Mouse (Mus musculus): ENCODE measurements around the gene Carm1.
A peak's percentile ranks its signal among the peaks of the same experiment; 100 is the strongest.
"Not testable (repeated sequence)": the region's sequence is repeated elsewhere in the genome, so short reads cannot be mapped to it uniquely, and the experiment has no call there.

Carm1 gene

DNA sequence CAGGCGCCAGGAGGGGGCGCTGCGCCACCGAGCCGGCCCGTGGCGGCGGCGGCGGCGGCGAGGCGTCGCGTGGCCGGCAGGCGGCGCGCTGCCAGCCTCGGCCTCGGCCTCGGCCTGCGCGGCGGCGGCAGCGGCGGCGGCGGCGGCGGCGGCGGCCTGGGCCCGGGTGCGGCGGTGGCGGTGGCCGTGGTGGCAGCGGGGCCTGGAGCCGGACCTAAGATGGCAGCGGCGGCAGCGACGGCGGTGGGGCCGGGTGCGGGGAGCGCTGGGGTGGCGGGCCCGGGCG is at the start of gene Carm1:
Gene Carm1 (plus strand): TSS at position 106 of the 286 bp plus-strand sequence.
- no peak for DNase-seq (ENCODE audit: inconsistent ontology term)

DNA sequence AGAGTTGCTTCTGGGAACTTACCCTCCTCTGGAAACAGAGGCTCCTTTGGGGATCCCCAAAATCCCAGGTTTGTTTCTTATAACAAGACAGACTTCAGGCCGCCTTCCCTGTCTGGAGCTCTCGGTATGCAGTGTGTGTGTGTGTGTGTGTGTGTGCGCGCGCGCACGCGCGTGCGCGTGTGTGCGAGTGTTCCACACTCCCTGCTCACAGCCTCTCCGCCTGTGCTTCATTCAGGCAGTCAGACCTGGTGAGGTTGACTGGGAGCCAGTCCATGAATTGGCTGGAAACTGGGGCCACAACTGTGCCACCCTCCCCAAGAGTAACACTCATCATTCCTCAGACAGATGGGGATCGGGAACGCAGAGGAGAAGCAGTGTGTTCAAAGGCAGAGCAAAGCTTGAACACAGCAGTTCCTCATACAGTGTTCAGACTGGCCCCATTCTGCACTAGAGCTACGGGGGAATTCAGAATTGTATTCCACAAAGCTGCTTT is 49.6 kb upstream of the Carm1 start:
- no peak for DNase-seq (ENCODE audit: inconsistent ontology term)

DNA sequence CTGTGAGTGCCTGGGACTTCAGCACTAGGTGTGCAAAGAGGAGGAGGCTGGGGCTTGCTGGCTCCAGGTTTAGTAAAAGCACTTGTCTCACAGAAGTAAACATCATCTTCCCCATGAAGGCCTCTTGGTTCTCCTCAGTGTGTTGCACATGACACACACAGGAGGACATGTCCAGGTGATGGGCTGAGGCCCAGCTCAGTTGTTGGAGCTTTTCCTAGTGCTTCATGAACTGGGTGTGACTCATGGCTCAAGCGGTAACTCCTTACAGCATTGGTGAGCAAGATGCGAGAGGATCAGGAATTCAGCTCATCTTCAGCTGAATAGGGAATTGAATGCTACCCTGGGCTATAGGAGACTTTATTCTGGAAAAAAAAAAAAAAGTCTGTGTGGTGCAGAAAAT is 49.0 kb upstream of the Carm1 start:
- no peak for DNase-seq (ENCODE audit: inconsistent ontology term)

DNA sequence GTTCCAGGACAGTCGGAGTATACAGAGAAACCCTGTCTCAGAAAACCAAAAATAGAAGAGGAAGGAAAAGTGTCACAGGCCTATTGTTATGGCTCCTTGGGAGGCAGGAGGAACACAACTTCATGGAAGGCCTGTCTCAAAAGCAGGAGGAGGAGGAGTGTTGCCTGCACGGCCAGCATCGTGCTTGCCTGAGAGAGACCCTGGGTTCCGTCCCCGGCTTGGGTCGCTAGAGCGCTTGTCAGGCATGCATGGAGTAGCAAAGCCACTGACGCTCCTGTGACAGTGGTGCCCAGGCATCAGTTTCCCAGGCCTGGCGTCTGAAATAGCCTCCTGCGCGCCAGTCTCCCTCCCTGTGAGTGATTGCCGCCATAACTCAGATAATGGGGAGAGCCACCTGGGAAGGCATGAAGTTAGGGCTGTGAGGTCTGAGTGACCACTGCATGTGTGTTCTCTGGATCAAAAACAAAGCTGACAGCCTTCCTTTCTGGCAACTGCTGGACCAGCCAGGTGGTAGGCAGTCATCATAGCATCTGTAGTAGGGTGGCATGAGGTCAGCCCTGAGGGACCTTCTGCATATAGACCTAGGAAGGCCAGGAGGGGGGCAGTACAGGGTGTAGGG is 48.3 kb upstream of the Carm1 start:
- DNase-seq (ENCODE audit: inconsistent ontology term), result no peak

DNA sequence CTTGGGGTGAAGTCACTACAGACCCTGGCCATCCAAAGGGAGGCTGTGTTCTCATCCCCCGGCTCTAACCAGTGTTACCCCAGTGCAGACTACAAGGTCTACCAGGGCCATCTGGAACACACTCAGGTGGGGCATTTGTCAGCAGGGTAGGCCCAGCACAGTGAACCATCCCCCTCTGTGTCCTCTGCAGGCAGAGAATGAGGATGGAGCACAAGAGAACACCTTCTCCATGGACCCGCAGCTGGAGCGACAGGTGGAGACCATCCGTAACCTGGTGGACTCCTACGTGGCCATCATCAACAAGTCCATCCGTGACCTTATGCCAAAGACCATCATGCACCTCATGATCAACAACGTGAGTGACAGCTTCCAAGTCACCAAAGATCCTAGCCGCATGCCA is 43.3 kb upstream of the Carm1 start:
- no peak for DNase-seq (ENCODE audit: inconsistent ontology term)

DNA sequence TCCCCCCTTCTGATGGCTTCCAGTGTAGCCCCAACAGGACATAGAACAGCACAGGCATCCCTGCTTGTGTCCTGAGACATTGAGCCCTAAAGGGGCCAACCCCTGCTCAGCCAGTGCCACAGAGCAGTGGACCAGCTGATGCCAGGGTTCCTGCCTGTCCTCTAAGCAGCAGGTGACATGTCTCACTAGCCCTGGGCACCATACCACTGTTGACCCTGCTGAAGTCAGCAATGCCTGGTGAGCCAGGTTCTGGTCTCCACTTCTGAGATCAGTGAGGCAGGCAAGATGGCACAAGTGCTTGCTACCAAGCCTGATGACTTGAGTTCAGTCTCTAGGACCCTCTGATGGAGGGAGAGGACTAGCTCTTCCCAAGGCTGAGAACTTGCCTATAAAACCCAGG is 40.9 kb upstream of the Carm1 start:
- no peak for DNase-seq (ENCODE audit: inconsistent ontology term)

DNA sequence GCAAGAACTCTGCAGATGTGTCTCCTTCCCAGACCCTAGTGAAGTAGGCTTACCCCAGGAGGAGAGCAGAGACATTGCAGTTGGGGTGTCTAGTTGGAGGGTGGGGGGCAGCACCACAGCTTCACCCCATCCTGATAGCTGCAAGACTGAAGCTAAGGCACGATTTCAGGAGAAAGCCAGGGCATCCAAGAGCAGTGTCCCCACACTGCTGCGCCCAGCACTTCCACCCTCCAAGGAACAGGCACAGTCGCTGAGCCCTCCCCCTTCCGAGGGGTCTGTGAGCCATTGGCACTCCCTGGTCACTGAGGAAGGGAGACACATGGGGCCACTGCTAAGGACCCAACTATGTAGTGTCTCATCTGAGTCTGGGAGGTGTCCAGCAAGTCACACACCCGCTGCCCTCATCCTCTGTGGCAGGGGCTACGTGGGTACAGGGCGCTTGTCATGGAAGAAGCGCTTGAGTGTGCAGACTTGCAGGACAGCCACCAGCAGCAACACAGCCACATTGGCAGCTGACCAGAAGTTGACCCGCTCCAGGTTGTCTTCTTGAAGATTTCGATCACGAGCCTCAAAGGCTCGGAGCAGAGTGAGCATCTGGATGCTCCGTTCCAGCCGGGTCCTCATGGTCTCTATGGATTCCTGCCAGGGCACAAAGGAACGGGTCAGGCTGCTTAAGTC is 38.8 kb upstream of the Carm1 start:
- DNase-seq (ENCODE audit: inconsistent ontology term), result no peak

DNA sequence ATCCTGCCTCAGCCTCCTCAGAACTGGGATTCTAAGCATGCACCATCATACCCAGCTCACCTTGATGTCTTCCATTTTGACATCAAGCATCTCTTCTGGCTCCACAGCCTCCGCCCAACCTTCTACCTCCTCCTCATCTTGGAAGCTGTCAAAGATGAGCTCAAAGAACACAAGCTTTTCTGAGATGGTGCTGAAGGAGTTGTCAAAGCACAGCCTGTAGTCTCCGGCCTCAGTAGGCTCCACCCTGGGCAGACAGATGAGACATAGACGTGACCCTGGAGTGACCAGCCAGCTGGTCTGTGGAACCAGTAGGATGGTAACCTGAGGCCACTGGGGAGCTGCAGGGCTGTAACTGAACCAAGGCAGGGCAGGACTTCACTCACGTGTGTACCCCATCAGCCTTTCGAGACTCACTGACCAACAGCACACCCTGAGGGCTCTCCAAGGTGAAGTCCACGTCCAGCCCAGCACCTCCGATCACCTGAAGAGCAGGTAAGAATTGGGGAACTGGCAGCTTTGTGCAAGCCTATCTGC is 37.8 kb upstream of the Carm1 start:
- DNase-seq (ENCODE audit: inconsistent ontology term), result no peak

DNA sequence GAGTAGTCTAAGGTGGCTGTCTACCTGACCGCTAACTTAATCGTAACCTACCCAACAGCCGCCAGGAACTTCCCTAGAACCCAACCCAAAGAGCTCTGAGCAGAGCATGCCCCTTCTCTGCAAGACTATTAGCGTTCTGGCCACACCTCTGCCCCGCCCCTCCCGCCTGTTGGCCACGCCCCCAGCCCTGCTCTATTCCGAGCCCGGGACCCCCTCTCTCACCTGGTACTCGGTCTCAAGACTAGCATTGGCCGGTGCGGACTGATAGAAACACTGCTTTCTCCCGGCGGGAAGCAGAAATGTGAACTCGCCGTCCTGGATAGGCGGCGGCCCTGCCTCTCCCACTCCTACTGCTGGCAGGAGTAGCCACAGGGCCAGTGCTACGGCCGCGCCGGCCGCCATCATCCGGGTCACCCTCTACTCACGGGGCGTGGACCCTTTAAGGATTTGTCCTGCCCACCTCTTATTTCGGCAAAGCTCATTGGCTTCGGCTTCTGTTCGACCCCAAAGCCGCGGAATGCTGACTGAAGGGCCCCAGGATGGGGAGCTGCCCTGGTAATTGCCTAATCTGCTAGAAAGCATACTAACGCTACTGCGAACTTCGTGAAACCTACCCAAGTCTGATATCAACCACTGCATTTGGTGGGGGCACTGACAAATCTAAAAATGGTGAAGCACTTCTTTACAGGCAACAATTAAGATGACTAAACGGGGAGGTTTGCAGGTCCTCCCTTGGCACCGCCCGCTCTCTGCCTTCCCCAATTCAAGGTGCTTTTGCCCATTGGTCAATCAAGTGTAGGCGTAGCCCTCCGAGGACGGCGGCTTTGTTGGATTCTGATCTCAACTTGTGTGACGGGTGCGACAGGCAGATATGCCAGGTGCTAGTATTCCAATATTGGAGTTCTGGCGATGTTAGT is 36.7 kb upstream of the Carm1 start, which contains the start of gene Tmed1:
Gene Tmed1 (minus strand): TSS at position 481 of the 917 bp plus-strand sequence.
- DNase-seq (ENCODE audit: inconsistent ontology term), result peak; percentile 97

DNA sequence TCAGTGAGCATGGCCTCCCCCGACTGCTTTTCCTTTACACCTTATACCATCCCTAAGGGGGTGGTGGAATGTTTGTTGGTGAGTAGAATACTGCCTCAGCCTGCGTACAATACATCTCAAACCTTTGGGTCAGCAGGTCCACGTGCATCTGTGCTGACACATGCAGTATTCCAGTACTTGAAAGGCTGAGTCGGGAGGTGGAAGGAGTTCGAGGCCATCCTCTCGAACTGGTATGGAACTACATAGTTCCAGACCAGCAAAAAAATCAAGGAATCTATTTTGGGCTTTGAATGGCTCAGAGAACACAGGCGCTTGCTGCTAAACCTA is 36.0 kb upstream of the Carm1 start:
- DNase-seq (ENCODE audit: inconsistent ontology term), result no peak

DNA sequence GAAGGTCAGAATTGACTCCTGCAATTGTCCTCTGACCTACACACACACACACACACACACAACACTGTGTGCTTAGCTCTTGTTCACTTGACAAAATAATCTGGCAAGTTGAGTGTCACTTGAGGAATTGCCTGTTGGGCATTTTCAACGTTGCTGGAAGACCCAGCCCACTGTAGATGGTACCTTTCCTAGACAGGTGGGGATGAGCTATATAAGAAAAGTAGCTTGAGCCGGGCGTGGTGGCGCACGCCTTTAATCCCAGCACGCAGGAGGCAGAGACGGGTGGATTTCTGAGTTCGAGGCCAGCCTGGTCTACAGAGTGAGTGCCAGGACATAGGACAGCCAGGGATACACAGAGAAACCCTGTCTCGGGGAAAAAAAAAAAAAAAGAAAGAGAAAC is 35.6 kb upstream of the Carm1 start:
- DNase-seq (ENCODE audit: inconsistent ontology term), result no peak

DNA sequence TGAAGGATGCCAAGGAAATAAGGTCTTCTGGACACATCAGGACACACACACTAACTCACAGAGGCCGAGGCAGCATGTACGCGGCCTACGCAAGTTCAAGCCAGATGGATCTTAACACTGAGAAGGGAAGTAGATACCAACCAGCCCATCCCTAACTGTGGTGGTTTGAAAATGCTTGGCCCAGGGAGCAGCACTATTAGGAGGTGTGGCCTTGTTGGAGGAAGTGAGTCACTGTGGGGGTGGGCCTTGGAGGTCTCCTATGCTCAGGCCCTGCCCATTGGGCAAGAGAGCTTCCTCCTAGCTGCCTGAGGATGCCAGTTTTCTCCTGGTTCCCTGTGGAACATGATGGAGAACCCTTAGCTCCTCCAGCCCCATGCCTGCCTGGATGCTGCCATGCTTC is 33.2 kb upstream of the Carm1 start:
- no peak for DNase-seq (ENCODE audit: inconsistent ontology term)

DNA sequence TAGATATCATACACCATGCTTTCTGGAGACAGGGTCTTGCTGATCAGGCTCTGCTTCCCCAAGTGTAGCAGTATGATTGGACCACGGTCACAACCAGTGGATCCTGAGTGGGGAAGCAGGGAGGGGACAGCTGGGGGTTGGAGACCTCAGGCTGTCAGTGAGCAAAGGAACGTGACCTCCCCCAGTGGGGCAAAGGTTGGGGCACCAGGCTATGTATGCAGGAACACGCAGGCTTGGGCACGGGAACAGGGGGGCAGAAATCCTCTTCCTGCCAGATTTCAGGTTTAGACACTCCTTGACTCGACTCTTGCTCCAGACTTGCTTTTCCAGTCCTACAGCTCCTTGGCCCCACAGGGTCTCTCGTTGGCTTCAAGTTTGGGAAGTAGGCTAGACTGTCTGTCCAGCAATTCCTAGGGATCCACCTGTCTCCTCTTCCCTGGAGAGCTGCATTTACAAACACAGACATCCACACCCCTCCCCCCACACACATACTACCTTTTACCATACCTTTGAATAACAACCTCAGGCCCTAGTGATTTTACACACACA is 28.7 kb upstream of the Carm1 start:
- no peak for DNase-seq (ENCODE audit: inconsistent ontology term)

DNA sequence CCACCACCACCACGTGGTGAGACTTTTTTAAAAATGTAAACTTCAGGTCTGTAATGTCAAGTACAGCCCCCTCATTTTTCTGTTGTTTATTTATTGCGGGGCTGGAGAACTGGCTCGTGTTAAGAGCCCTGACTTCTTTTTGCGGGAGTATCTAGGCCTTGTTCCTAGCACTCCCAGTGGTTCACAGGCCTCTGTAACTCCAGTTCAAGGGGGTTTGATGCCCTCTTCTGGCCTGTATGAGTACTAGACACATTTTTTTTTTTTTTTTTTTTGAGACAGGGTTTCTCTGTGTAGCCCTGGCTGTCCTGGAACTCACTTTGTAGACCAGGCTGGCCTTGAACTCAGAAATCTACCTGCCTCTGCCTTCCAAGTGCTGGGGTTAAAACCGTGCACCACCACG is 28.0 kb upstream of the Carm1 start:
- DNase-seq (ENCODE audit: inconsistent ontology term), result not testable (repeated sequence)

DNA sequence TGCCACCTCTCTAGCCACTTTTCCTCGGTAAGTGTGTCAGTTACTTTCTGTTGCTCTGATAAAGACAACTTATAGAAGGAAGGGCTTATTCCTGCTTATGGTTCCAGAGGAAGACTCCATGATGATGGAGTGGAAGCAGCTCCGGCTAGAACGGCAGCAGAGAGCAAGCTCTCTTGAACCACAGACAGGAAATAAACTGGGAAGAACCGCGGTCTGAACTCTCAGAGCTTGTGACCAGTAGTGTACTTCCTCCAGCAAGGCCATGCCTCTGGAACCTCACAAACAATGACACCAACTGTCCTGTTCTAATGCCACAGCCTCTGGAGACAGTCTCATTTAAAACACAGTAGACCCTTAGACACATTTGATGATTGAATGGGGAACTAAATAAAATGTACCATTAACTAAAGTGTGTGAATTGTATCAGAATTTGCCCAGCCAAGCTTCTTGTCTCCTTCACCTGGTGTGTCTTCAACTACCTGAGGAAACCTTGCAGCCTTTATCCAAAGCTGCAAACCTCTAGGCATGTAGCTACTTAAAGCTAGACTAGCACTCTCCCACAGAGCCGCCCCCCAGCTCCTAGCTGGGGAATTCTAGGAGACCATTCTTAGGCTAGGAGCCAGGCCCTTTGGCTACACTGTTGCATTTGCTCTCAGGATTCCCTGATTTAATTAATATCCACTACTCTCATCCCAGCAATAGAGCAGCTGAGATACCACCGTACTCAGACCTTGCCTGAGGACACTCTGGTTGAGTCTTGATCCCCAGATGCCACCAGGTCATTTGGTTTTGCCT is 21.4 kb upstream of the Carm1 start:
- DNase-seq (ENCODE audit: inconsistent ontology term), result no peak

DNA sequence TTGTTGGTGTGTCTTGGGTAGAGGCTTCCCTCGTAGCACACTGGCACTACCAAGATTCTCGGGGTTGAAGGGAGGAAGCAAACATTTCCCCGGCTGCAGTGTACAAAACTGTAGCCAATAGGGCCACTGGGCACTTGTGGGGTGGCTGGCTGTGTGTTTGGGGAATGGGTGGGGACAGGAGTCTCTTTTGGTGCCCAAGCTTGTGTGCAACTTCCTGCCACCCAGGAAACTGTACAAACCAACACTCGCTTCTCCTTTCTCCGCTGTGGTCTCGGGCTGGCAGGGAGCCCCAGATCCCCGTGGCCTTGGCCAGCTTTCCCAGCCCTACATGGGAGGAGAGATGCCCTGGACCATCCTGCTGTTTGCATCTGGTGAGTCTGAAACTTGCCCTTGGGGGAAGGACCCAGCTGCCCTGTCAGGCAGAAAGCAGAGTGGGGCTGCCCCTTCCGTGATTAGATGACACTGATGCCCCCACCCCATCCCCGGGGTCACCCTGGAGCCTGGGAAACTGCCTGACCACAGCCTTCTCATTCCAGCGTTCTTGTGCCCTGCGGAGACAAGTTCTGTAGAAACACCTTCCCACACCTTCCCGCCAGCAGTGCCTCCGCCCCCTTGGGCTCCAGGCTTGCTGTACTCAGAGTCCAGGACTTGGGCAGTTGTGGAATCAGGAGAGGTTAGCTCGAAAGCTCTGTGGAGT is 20.6 kb upstream of the Carm1 start, which contains the start of gene AB124611:
Gene AB124611 (plus strand): TSS at position 240 of the 697 bp plus-strand sequence.
- no peak for DNase-seq (ENCODE audit: inconsistent ontology term)

DNA sequence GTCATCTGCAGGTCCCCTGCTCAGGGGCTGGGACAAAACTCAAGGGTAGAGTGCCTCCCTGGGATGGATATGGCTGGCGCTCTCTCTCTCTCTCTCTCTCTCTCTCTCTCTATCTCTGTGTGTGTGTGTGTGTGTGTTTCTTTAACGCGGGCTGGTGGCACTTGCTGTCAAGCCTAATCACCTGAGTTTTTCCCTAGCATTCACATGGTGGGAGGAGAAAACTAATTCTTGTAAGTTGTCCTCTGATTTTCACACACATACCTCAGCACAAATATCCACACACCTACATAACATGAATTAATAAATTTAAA is 20.1 kb upstream of the Carm1 start:
- DNase-seq (ENCODE audit: inconsistent ontology term), result no peak

DNA sequence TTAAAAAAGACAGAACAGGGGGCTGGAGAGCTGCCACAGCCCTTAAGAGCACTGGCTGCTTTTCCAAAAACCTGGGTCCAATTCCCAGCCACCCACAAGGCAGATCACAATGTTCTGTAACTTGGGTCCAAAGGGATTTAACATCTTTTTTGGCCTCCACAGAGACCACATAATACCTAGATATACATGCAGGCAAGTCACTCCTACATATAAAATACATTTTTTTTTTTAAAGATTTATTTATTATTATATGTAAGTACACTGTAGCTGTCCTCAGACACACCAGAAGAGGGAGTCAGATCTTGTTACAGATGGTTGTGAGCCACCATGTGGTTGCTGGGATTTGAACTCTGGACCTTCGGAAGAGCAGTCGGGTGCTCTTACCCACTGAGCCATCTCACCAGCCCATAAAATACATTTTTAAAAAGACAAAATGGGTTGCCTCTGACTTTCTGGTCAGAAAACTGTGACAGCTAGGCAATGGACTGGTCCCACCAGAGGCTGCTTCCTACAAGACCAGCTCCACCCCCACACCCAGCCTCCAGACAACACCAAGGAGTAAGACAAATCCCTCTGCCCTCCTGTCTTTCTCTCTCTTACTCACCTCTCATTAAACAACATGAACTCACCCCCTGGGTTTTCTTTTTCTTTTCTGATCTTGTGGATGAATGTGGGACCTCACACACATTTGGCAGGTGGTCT is 19.4 kb upstream of the Carm1 start:
- no peak for DNase-seq (ENCODE audit: inconsistent ontology term)

DNA sequence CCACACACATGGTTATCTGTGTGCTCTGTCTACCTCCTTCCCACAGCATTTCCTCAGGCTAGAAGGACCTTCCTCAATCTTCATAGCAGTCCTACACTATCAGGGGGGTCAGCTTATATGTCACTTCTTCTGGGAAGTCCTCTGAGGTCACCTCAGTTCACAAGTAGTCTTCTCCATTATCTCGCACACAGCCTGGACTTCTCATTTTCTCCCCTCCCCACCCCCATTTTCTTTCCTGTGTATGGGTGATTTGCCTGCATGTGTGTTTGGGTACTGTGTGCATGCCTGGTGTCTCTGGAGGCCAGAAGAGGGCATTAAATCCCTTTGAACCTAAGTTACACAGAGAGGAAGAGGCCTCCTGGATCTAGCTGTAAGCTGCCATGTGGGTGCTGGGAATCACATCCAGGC is 18.8 kb upstream of the Carm1 start:
- no peak for DNase-seq (ENCODE audit: inconsistent ontology term)

DNA sequence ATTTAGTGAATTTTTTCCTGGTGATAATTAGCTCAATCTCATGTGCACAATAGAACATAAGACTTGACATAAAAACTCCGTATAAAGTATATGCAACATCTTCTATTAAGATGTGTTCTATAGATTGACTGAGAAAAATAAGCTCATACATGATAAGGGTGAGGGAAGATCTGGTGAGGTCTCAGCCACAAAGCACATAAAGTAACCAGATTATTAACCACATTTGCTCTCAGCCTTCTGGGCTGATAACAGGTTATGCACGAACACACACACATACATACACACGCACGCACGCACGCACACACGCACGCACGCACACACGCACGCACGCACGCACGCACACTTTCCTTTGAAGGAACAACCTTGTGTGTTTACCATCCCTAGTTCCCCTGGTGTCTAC is 10.2 kb upstream of the Carm1 start:
- DNase-seq (ENCODE audit: inconsistent ontology term), result no peak

Data from Muller cell, postnatal 12 days (primary cell).